Mouse (Mus musculus): Measurements from ENCODE around the gene Olfr1411.
A peak's percentile ranks its signal among the peaks of the same experiment; 100 is the strongest.

Gene Olfr1411

GRCm38 (mm10) chr1:92594111-92594510, at the start of gene Olfr1411:
TSS of gene Olfr1411 (plus strand) at chr1:92594411.
- DNase-seq (ENCODE audit: low spot score): no peak

- DNase-seq (ENCODE audit: low spot score): no peak
Observed at GRCm38 (mm10) chr1:92545929-92546328, 48.3 kb upstream of the Olfr1411 start.

- no peak for DNase-seq (ENCODE audit: low spot score)
Observed at GRCm38 (mm10) chr1:92571022-92571421, 23.2 kb upstream of the Olfr1411 start, which contains the start of gene Olfr1413. TSS of gene Olfr1413 (plus strand) at chr1:92571322.

- no peak for DNase-seq (ENCODE audit: low spot score)
Observed at GRCm38 (mm10) chr1:92585479-92585878, 8.7 kb upstream of the Olfr1411 start, which contains the start of gene Olfr1412. TSS of gene Olfr1412 (plus strand) at chr1:92585779.

GRCm38 (mm10) chr1:92596019-92596418, 1.8 kb downstream of the Olfr1411 start:
- DNase-seq (ENCODE audit: low spot score): no peak

GRCm38 (mm10) chr1:92605482-92605881, 11.3 kb downstream of the Olfr1411 start, which contains the start of gene Olfr1410:
TSS of gene Olfr1410 (plus strand) at chr1:92605782.
- DNase-seq (ENCODE audit: low spot score): no peak

- no peak for DNase-seq (ENCODE audit: low spot score)
Observed at GRCm38 (mm10) chr1:92607711-92608110, 13.5 kb downstream of the Olfr1411 start.

GRCm38 (mm10) chr1:92611008-92611407, 16.8 kb downstream of the Olfr1411 start:
- peak; percentile 56 for DNase-seq (ENCODE audit: low spot score)

GRCm38 (mm10) chr1:92613175-92613574, 19.0 kb downstream of the Olfr1411 start:
- no peak for DNase-seq (ENCODE audit: low spot score)

- no peak for DNase-seq (ENCODE audit: low spot score)
Observed at GRCm38 (mm10) chr1:92614516-92614915, 20.3 kb downstream of the Olfr1411 start.

- DNase-seq (ENCODE audit: low spot score): no peak
Observed at GRCm38 (mm10) chr1:92616046-92616445, 21.8 kb downstream of the Olfr1411 start.

GRCm38 (mm10) chr1:92617488-92617887, 23.3 kb downstream of the Olfr1411 start, which contains the start of gene Olfr12:
TSS of gene Olfr12 (plus strand) at chr1:92617788.
- no peak for DNase-seq (ENCODE audit: low spot score)

GRCm38 (mm10) chr1:92618360-92618759, 24.1 kb downstream of the Olfr1411 start:
- DNase-seq (ENCODE audit: low spot score): no peak

- no peak for DNase-seq (ENCODE audit: low spot score)
Observed at GRCm38 (mm10) chr1:92628227-92628626, 34.0 kb downstream of the Olfr1411 start.

- DNase-seq (ENCODE audit: low spot score): no peak
Observed at GRCm38 (mm10) chr1:92632196-92632595, 38.0 kb downstream of the Olfr1411 start.

- no peak for DNase-seq (ENCODE audit: low spot score)
Observed at GRCm38 (mm10) chr1:92632948-92633347, 38.7 kb downstream of the Olfr1411 start.

GRCm38 (mm10) chr1:92633726-92634125, 39.5 kb downstream of the Olfr1411 start:
- no peak for DNase-seq (ENCODE audit: low spot score)

GRCm38 (mm10) chr1:92634569-92634968, 40.4 kb downstream of the Olfr1411 start:
- no peak for DNase-seq (ENCODE audit: low spot score)

GRCm38 (mm10) chr1:92634976-92635599, 40.9 kb downstream of the Olfr1411 start:
- no peak for DNase-seq (ENCODE audit: low spot score)

GRCm38 (mm10) chr1:92636015-92636414, 41.8 kb downstream of the Olfr1411 start:
- DNase-seq (ENCODE audit: low spot score): no peak

- DNase-seq (ENCODE audit: low spot score): no peak
Observed at GRCm38 (mm10) chr1:92636676-92637075, 42.5 kb downstream of the Olfr1411 start.

GRCm38 (mm10) chr1:92637501-92638172, 43.4 kb downstream of the Olfr1411 start:
- DNase-seq (ENCODE audit: low spot score): no peak

- no peak for DNase-seq (ENCODE audit: low spot score)
Observed at GRCm38 (mm10) chr1:92638181-92638580, 44.0 kb downstream of the Olfr1411 start.
